Mouse (Mus musculus) liver, embryonic 14.5 days (tissue): ENCODE measurements at regions not wholly inside any gene's neighbourhood (a gene's known extent, or its start where the extent isn't known, plus 50 kb on each side); places are given as distances from the start of the nearest gene placed in this dataset.

Experiments
- ATAC-seq: fragments of 200-750 bp; cut with Nextera tagmentation; 2 replicates; pipeline ENCODE4 v1.8.0; 2017; ENCODE audit warnings: moderate number of reproducible peaks, mild to moderate bottlenecking, moderate library complexity; ENCODE audit not compliant: insufficient read depth
- DNase-seq, 3 experiments: peaks; one replicate each; pipeline ENCODE4 v3.0.0-alpha.2; 2012 to 2013; ENCODE audit warnings: low read depth in 3 of 3, low spot score in 3 of 3
- H3K27ac ChIP-seq: fragments of 300-500 bp; sonication (generic); 2 replicates; pipeline ENCODE4 v1.5.1; 2014; ENCODE audit warnings: moderate library complexity, mild to moderate bottlenecking, control low read depth, inconsistent platforms
- H3K27me3 ChIP-seq: fragments of 300-500 bp; sonication (generic); 2 replicates; pipeline ENCODE4 v1.6.1; 2014; ENCODE audit warnings: mild to moderate bottlenecking, low read length, moderate library complexity; ENCODE audit not compliant: control insufficient read depth, insufficient read depth
- H3K36me3 ChIP-seq: fragments of 300-500 bp; sonication (generic); replicated peaks from 2 replicates; pipeline ENCODE4 v1.6.1; 2014; ENCODE audit warnings: low read depth; ENCODE audit not compliant: control insufficient read depth, insufficient read depth
- H3K4me1 ChIP-seq, 2 experiments: fragments of 200-500 bp in 1 of 2; fragments of 300-500 bp in 1 of 2; sonication (generic) in 1 of 2; replicated peaks; 2 replicates each; pipeline ENCODE4 v1.6.1; 2012 to 2014; ENCODE audit warnings: antibody characterized with exemption in 1 of 2, inconsistent platforms in 1 of 2, low read length in 1 of 2; ENCODE audit not compliant: control insufficient read depth in 2 of 2, insufficient read depth in 2 of 2
- H3K4me2 ChIP-seq: fragments of 300-500 bp; sonication (generic); 2 replicates; pipeline ENCODE4 v1.6.1; 2014; ENCODE audit warnings: low read depth, mild to moderate bottlenecking, control low read depth, moderate library complexity
- H3K4me3 ChIP-seq, 2 experiments: fragments of 200-500 bp in 1 of 2; fragments of 300-500 bp in 1 of 2; sonication (generic) in 1 of 2; 2 replicates each; pipeline ENCODE4 v1.5.1; 2012 to 2014; ENCODE audit warnings: low read depth in 2 of 2, low read length in 2 of 2, mild to moderate bottlenecking in 2 of 2, control low read depth in 1 of 2, inconsistent platforms in 1 of 2, moderate library complexity in 1 of 2; ENCODE audit not compliant: insufficient read depth in 1 of 2
- H3K9ac ChIP-seq: fragments of 300-500 bp; sonication (generic); replicated peaks from 2 replicates; pipeline ENCODE4 v1.6.1; 2014; ENCODE audit warnings: mild to moderate bottlenecking, control low read depth, moderate library complexity
- H3K9me3 ChIP-seq: fragments of 300-500 bp; sonication (generic); 2 replicates; pipeline ENCODE4 v1.6.1; 2016; ENCODE audit warnings: low read length, mixed read lengths; ENCODE audit not compliant: control insufficient read depth
- CTCF ChIP-seq: IDR thresholded peaks from 2 replicates; pipeline ENCODE4 v1.5.1; 2016; ENCODE audit warnings: antibody characterized with exemption, low read depth, control low read depth
- EP300 ChIP-seq: IDR thresholded peaks from 2 replicates; pipeline ENCODE4 v1.6.1; 2016; ENCODE audit warnings: antibody characterized with exemption, low read depth
- WGBS: fragments of 180-500 bp; shearing (Covaris S2); extraction: QIAGEN DNeasy Blood & Tissue Kit; methylation state at CpG from one replicate; pipeline ENCODE4 v1.1.7; 2014; ENCODE audit not compliant: insufficient replicate concordance; 5-methylcytosine and 5-hydroxymethylcytosine counted together

DNA sequence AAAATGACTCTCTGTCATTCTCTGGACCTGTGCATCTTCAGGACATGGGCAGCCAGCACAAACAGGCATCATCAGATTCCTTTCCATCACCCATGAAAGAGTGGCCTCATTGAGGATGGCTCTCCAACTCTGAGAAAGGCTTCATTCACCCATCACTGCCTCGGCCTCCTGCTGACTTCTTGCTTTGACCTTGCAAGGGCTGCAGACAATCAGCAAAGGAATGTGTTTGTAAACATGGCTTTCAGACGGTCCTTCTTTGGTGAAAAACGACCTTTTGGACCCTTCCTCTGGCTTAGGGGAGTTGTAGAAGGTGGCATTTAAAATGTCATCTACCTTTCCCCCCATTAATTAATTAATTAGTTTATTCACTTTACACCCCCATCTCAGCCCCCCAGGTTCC lies 134.3 kb downstream of the Moxd1 start:
- ATAC-seq, result no peak
- no peak overlapping the region for H3K9ac ChIP-seq
- H3K27ac ChIP-seq, result no peak overlapping the region
- no peaks in the 10 kb centered on the region for H3K36me3 ChIP-seq
- H3K4me3 ChIP-seq, result no peak overlapping the region
- no peak for TF ChIP-seq EP300
- TF ChIP-seq CTCF, result no peak
- no peaks in the 10 kb centered on the region for H3K9me3 ChIP-seq
- no peaks in the 10 kb centered on the region for H3K4me1 ChIP-seq
- H3K27me3 ChIP-seq, result no peaks in the 10 kb centered on the region
- H3K4me2 ChIP-seq, result no peak overlapping the region
- WGBS, result 24% methylated on average over 3 of the region's 3 CpGs
- no peak for DNase-seq

DNA sequence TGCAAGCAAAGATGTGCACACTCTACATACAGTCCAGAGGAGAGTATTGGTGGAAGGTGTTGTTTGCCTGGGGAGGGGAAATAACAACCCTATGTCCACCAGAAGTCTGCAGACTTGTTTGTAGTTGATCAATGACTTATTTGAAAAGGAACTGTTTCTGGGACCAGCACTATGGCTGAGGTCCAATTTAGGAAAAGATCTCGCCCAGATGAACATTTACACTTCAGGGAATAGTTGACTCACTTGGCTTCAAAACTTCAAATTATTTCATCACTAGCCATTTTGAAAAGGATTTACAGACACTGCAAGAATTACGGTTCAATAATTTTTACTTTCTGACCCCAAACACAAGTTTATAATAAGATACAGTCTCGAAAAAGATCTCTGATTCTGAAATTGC lies 138.1 kb downstream of the Moxd1 start:
- no peak for DNase-seq
- WGBS, result 55% methylated on average over 3 of the region's 3 CpGs

DNA sequence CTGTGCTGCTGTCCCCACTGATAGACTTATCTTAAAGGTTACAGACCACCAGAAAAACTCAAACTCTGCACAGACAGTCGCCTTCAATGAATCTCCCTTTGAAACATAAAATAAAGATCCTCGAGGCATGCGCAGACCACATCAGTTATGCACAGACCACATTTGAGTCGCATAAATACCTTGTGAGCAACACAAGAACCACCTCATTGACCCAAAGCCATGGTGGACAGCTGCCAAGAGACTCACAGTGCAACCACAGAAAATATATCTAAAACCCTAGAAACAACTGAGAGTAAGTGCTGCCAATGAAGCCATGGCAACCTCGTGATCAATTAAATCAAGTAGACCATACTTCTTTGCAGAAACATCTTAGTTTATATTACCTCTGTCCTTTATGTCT lies 142.1 kb downstream of the Moxd1 start:
- 53% methylated on average over 5 of the region's 5 CpGs for WGBS
- Histone ChIP-seq H3K27ac (no peak overlapping the region), H3K27me3 (no peaks in the 10 kb centered on the region), H3K9ac (no peak overlapping the region), H3K4me2 (no peak overlapping the region), H3K4me3 (no peak overlapping the region), H3K4me1 (no peaks in the 10 kb centered on the region), H3K36me3 (no peaks in the 10 kb centered on the region), H3K9me3 (no peaks in the 10 kb centered on the region)
- DNase-seq (no peak), ATAC-seq (no peak)
- TF ChIP-seq CTCF (no peak), EP300 (no peak)

More for the DNA sequence above, 138.1 kb downstream of the Moxd1 start:
- Histone ChIP-seq H3K4me2 (no peak overlapping the region), H3K4me1 (no peaks in the 10 kb centered on the region), H3K27ac (no peak overlapping the region), H3K36me3 (no peaks in the 10 kb centered on the region), H3K4me3 (no peak overlapping the region), H3K27me3 (no peaks in the 10 kb centered on the region), H3K9ac (no peak overlapping the region), H3K9me3 (no peaks in the 10 kb centered on the region)
- ATAC-seq, result no peak
- TF ChIP-seq EP300, result no peak
- TF ChIP-seq CTCF, result no peak

DNA sequence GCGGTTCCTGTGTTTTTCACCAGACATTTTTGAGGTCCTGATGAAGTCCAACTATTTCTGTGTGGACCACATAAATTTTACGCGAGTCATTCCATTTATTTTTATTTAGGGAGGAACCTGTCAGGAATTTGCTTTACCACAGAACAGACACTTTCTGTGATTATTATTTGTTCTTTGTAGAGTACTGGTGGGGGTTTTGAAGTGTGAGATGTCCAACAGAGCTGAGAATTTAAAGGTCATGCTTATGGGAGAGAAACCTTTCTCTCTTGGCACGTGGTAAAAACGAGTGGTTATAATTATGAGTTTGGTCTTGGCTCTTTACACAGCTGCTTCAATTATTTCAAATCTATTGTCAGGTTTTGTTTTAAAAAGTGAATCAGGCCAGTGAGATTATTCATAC lies 143.7 kb downstream of the Moxd1 start:
- Histone ChIP-seq H3K9me3 (no peaks in the 10 kb centered on the region), H3K27ac (no peak overlapping the region), H3K27me3 (no peaks in the 10 kb centered on the region), H3K4me3 (no peak overlapping the region), H3K36me3 (no peaks in the 10 kb centered on the region), H3K4me2 (no peak overlapping the region), H3K4me1 (no peaks in the 10 kb centered on the region), H3K9ac (no peak overlapping the region)
- TF ChIP-seq EP300, result no peak
- ATAC-seq (no peak), DNase-seq (no peak)
- 69% methylated on average over 5 of the region's 5 CpGs for WGBS

DNA sequence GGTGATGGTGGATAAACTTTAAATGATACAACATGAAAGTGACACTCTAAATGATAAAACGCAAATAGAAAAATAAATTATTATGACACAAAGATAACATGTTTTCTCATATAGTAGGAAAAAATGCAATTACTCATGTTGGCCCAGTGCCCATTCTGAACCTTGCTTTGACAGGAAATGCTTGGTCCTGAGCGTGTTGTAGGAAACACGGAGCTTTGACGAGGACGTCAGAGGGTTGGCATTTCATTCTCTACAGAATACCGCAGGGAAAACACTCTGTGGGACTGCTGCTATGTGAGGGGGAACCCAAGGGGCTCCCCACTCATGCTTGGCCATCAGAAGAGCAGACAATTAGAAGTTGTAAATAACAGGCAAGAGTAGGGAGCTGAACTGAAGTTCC lies 150.6 kb downstream of the Moxd1 start:
- Histone ChIP-seq H3K36me3 (no peaks in the 10 kb centered on the region), H3K9ac (no peak overlapping the region), H3K9me3 (no peaks in the 10 kb centered on the region), H3K27me3 (no peaks in the 10 kb centered on the region), H3K4me1 (no peaks in the 10 kb centered on the region), H3K27ac (no peak overlapping the region), H3K4me3 (no peak overlapping the region), H3K4me2 (no peak overlapping the region)
- DNase-seq, result no peak
- 48% methylated on average over 6 of the region's 6 CpGs for WGBS
- TF ChIP-seq CTCF (no peak), EP300 (no peak)
- no peak for ATAC-seq

DNA sequence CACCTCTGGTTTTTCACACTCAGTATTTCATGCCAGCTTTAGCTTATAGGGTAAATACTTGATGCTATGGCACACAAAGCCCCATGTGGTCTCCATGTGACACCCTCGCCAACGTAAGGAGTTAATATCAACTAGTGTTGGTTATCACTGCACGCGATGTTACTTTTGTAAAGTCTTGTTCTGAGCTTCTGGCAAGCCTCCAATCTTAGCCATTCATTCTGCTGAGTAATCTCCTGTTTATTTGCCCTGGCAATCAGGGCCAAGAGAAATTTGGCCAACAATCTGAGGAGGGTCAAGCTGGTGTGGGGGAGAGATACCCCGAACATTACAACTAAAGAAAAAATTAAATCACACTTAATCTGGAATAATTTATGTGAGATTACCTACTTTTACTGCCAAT lies 156.0 kb downstream of the Moxd1 start:
- Histone ChIP-seq H3K4me2 (no peak overlapping the region), H3K9ac (no peak overlapping the region), H3K27ac (no peak overlapping the region), H3K27me3 (no peaks in the 10 kb centered on the region), H3K4me1 (no peaks in the 10 kb centered on the region), H3K9me3 (no peaks in the 10 kb centered on the region), H3K4me3 (no peak overlapping the region), H3K36me3 (no peaks in the 10 kb centered on the region)
- no peak for TF ChIP-seq EP300
- TF ChIP-seq CTCF, result no peak
- DNase-seq (no peak), ATAC-seq (no peak)
- 69% methylated on average over 5 of the region's 5 CpGs for WGBS
